Mouse (Mus musculus) macrophage (primary cell): ENCODE data around the gene Lyzl4. TPM values are rescaled to one million over a fixed set of nuclear protein-coding genes. Genes with fewer than 3 reads are reported as not detected.

Experiments used
- H3K27ac ChIP-seq: fragments of 350-480 bp; formaldehyde crosslinking; 2 replicates; pipeline ENCODE4 v1.9.0; 2021
- H3K36me3 ChIP-seq: fragments of 350-480 bp; formaldehyde crosslinking; 2 replicates; pipeline ENCODE4 v1.9.0; 2021; ENCODE audit errors: inconsistent target
- H3K4me3 ChIP-seq: fragments of 350-480 bp; formaldehyde crosslinking; 2 replicates; pipeline ENCODE4 v1.9.0; 2021; ENCODE audit errors: inconsistent target
- H3K79me2 ChIP-seq: fragments of 350-480 bp; formaldehyde crosslinking; 2 replicates; pipeline ENCODE4 v1.9.0; 2021; ENCODE audit errors: inconsistent target
- WGBS: methylation state at CpG from one replicate; pipeline ENCODE4 v1.1.7; 2026; ENCODE audit warnings: inconsistent platforms; ENCODE audit not compliant: missing documents; 5-methylcytosine and 5-hydroxymethylcytosine counted together
- polyA plus RNA-seq: library from polyadenylated mRNA; stranded (reverse); fragments of 250-400 nt; gene quantifications from 3 replicates; pipeline ENCODE4 v1.2.4, GENCODE M21; 2018; ENCODE audit warnings: inconsistent platforms

The Lyzl4 gene
- polyA plus RNA-seq, 1 experiment from 2014 or later = 3.0 TPM

DNA sequence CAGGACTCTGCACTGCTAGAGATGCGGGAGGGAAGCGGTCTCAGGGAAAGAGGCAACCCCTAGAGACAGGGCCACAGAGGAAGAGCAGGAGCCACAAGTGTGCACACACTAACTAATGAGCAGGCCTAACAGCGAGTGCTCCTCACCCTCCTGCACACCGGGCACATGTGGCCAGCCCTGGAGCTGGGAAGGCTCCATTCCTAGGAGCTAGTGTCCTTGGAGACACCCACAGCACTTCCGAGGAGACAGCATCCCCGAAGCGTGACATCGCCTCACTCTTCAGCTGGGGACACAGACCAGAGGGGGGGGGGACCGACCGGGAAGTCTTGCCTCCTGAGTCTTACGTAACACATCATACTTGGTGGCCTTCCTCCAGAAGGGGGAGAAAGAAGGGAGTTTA, 25.9 kb upstream of the Lyzl4 start:
- Histone ChIP-seq H3K4me3 (no peak overlapping the region), H3K27ac (no peak overlapping the region)
- WGBS = 41% methylated on average over 11 of the region's 11 CpGs

GRCm38 (mm10) chr9:121666957-121667630, 25.2 kb upstream of the Lyzl4 start:
- Histone ChIP-seq H3K36me3 (no peaks in the 10 kb centered on the region), H3K4me3 (no peak overlapping the region), H3K27ac (no peak overlapping the region), H3K79me2 (no peaks in the 10 kb centered on the region)
- WGBS = 92% methylated on average over 16 of the region's 16 CpGs

More for the DNA sequence above, 25.9 kb upstream of the Lyzl4 start:
- Histone ChIP-seq H3K36me3 (no peaks in the 10 kb centered on the region), H3K79me2 (no peaks in the 10 kb centered on the region)

- 88% methylated on average over 4 of the region's 5 CpGs for WGBS
- Histone ChIP-seq H3K27ac (no peak overlapping the region), H3K79me2 (no peaks in the 10 kb centered on the region), H3K4me3 (no peak overlapping the region), H3K36me3 (no peaks in the 10 kb centered on the region)
Measured at GRCm38 (mm10) chr9:121664104-121664503, 22.2 kb upstream of the Lyzl4 start.

GRCm38 (mm10) chr9:121663467-121663866, 21.6 kb upstream of the Lyzl4 start:
- Histone ChIP-seq H3K4me3 (no peak overlapping the region), H3K79me2 (no peaks in the 10 kb centered on the region), H3K27ac (no peak overlapping the region), H3K36me3 (no peaks in the 10 kb centered on the region)
- 93% methylated on average over 5 of the region's 6 CpGs for WGBS

- WGBS = 89% methylated on average over 7 of the region's 7 CpGs
- no peaks in the 10 kb centered on the region for H3K79me2 ChIP-seq
Measured at GRCm38 (mm10) chr9:121659791-121660190, 17.9 kb upstream of the Lyzl4 start.

DNA sequence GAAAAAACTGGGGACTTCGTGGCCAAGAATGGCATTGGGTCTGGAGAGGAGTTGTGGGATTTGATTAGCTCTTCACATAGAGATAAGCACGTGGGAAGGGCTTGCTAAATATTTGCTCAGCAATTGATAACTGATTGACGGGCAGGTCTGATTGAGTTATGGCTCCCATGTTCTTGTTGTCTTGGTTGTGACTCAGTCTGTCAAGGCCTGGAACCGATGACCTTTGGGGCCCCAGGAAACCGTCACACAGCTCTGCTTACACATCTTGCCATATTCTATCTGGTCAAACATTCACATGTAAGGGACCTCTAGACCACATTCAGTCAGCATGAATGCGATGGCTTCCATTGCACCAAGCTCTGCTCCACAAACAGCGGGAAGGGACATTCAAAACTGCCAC, 16.4 kb upstream of the Lyzl4 start:
- Histone ChIP-seq H3K4me3 (no peak overlapping the region), H3K27ac (no peak overlapping the region), H3K36me3 (no peaks in the 10 kb centered on the region), H3K79me2 (no peaks in the 10 kb centered on the region)
- 79% methylated on average over 7 of the region's 7 CpGs for WGBS

More at GRCm38 (mm10) chr9:121659791-121660190, 17.9 kb upstream of the Lyzl4 start:
- Histone ChIP-seq H3K4me3 (no peak overlapping the region), H3K27ac (no peak overlapping the region), H3K36me3 (no peaks in the 10 kb centered on the region)

GRCm38 (mm10) chr9:121657143-121657542, 15.2 kb upstream of the Lyzl4 start:
- Histone ChIP-seq H3K27ac (no peak overlapping the region), H3K79me2 (no peaks in the 10 kb centered on the region), H3K36me3 (no peaks in the 10 kb centered on the region), H3K4me3 (no peak overlapping the region)
- WGBS = 76% methylated on average over 13 of the region's 13 CpGs

DNA sequence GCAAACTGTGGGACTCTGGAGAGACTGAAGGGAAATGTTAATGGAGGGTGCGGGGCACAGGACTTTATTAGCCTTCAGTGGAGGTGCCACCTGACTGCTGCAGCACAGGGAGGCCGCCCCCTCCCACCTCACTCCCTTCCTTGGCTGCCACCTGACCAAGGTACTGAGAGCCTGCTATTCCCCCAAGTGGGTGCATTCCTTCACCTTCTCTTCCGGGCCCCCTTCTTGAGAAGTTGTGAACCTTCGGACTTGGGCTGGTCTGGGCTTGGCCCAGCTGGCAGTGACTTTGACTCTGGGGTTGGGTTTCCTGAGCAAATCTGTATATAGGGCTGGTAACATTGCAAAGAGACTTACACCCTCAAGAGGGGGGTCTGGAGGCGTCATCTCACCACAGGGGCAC, 14.4 kb upstream of the Lyzl4 start:
- WGBS = 92% methylated on average over 5 of the region's 5 CpGs
- no peak overlapping the region for H3K4me3 ChIP-seq
- H3K36me3 ChIP-seq = no peaks in the 10 kb centered on the region

GRCm38 (mm10) chr9:121653668-121654067, 11.8 kb upstream of the Lyzl4 start:
- 95% methylated on average over 10 of the region's 10 CpGs for WGBS
- Histone ChIP-seq H3K36me3 (no peaks in the 10 kb centered on the region), H3K4me3 (no peak overlapping the region), H3K27ac (no peak overlapping the region), H3K79me2 (no peaks in the 10 kb centered on the region)

More for the DNA sequence above, 14.4 kb upstream of the Lyzl4 start:
- H3K27ac ChIP-seq = no peak overlapping the region
- H3K79me2 ChIP-seq = no peaks in the 10 kb centered on the region

GRCm38 (mm10) chr9:121647026-121647425, 5.1 kb upstream of the Lyzl4 start:
- no peaks in the 10 kb centered on the region for H3K79me2 ChIP-seq
- no peak overlapping the region for H3K4me3 ChIP-seq
- no peaks in the 10 kb centered on the region for H3K36me3 ChIP-seq
- WGBS = 75% methylated on average over 7 of the region's 7 CpGs
- no peak overlapping the region for H3K27ac ChIP-seq

- 77% methylated on average over 2 of the region's 3 CpGs for WGBS
- Histone ChIP-seq H3K36me3 (no peaks in the 10 kb centered on the region), H3K4me3 (no peak overlapping the region), H3K27ac (no peak overlapping the region), H3K79me2 (no peaks in the 10 kb centered on the region)
Measured at GRCm38 (mm10) chr9:121644855-121645254, 3.0 kb upstream of the Lyzl4 start.

- WGBS = 2% methylated on average over 56 of the region's 79 CpGs
Measured at GRCm38 (mm10) chr9:121642401-121643181, 695 bp upstream of the Lyzl4 start, which contains the start of gene Vipr1. TSS of gene Vipr1 (plus strand) at chr9:121642716.

GRCm38 (mm10) chr9:121641235-121641915, 521 bp downstream of the Lyzl4 start:
- Histone ChIP-seq H3K79me2 (no peaks in the 10 kb centered on the region), H3K4me3 (peak overlapping the region; percentile 7; the same call in 1 of the 2 replicates), H3K27ac (no peak overlapping the region), H3K36me3 (no peaks in the 10 kb centered on the region)
- WGBS = 28% methylated on average over 22 of the region's 27 CpGs

More at GRCm38 (mm10) chr9:121642401-121643181, 695 bp upstream of the Lyzl4 start, which contains the start of gene Vipr1:
- H3K79me2 ChIP-seq = no peaks in the 10 kb centered on the region
- H3K36me3 ChIP-seq = no peaks in the 10 kb centered on the region
- H3K4me3 ChIP-seq = peak within 1 kb of the TSS; percentile 7; the same call in 1 of the 2 replicates
- H3K27ac ChIP-seq = no peak within 1 kb of the TSS

DNA sequence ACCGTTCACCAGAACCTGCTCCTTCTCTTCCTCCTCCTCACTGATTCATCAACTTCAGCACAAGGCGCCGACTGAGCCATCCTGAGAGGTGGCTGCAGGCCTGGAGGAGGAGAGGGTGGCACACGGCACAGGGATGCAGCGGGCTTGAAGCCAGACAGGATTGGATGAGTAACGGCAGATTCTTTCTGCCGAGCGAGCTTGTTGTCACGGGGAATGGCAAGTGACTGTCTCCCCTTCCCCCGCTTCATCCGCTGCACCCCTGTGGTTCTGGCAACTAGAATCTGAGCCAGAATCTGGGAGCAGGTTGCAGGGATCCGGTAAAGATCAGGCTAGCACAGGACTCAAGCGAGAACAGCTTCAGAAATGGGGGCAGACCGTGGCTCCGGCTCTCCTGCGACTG, 2.1 kb downstream of the Lyzl4 start:
- Histone ChIP-seq H3K4me3 (no peak overlapping the region), H3K27ac (no peak overlapping the region), H3K79me2 (no peaks in the 10 kb centered on the region), H3K36me3 (no peaks in the 10 kb centered on the region)
- 96% methylated on average over 16 of the region's 16 CpGs for WGBS
